Mouse (Mus musculus) spleen, postnatal 36 days (tissue): ENCODE results near the gene Depdc1b.
A peak's percentile ranks its signal among the peaks of the same experiment; 100 is the strongest.

Source experiments
- DNase-seq, 2 experiments: peaks; one replicate each; pipeline ENCODE4 v3.0.0; 2022; ENCODE audit warnings: low spot score in 2 of 2, mixed read lengths in 1 of 2

The Depdc1b gene

GRCm38 (mm10) chr13:108315702-108316486 is at the start of gene Depdc1b:
TSS of gene Depdc1b (plus strand) at chr13:108316332.
- DNase-seq = peak; percentile 90 to 93

- DNase-seq = no peak
Measured at GRCm38 (mm10) chr13:108267841-108268634, 48.1 kb upstream of the Depdc1b start.

GRCm38 (mm10) chr13:108271458-108272148 is 44.5 kb upstream of the Depdc1b start:
- no peak for DNase-seq

- DNase-seq = no peak
Measured at GRCm38 (mm10) chr13:108272332-108272731, 43.8 kb upstream of the Depdc1b start.

DNA sequence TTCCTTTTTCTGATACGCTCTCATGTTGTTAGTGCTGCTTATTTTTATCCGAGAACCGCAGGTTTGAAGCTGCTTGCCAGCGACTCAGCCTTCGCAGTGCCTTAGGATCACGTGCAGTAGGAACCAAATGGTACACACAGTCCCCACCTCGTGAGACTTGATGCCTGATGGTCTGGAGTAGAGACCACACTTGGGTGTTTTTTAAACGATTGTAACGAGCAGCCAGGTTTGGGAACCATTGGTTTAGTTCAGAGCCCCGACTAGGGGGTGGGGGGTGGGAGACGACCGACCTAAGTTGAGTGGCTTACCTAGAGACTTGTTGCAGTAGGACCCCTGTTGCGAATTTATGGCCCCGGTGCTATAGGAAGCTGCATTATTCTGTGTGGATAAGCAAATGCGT is 43.1 kb upstream of the Depdc1b start:
- DNase-seq = no peak

- DNase-seq = no peak
Measured at GRCm38 (mm10) chr13:108273456-108273855, 42.7 kb upstream of the Depdc1b start.

DNA sequence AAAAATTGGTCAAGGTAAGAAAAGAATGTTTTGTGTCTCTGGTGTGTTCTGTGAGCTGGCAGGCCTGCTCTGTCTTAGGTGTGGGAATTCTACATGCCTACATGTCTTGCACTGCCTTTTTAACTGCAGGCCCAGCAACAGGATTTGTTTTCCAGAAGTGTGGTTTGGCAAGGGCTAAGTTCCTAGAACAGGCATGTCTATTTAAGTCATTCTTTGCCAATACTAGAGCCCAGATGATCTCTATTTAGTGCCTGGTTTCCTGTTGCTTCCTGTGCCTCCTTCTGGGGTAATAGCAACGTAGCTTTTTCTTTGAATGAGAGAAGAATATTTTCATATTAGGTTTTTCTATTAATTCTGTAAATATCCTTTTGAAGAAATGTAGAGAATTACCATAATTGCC is 39.6 kb upstream of the Depdc1b start:
- no peak for DNase-seq

DNA sequence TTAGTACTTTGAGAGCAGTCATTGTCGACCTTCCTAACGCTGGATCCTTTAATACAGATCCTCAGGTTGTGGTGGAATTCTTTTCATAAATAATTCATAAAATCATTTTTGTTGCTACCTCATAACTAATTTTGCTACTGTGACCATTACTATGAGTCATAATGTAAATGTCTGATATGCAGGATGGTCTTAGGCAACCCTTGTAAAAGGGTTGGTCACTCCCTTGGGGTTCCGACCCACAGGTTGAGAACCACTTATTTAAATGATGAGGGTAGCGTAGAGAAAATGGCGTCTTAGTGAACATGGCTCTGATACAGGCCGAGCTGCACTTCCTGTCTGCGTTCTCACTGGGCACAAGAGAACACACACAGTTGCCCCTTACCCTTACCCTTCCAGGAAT is 38.8 kb upstream of the Depdc1b start:
- no peak for DNase-seq

DNA sequence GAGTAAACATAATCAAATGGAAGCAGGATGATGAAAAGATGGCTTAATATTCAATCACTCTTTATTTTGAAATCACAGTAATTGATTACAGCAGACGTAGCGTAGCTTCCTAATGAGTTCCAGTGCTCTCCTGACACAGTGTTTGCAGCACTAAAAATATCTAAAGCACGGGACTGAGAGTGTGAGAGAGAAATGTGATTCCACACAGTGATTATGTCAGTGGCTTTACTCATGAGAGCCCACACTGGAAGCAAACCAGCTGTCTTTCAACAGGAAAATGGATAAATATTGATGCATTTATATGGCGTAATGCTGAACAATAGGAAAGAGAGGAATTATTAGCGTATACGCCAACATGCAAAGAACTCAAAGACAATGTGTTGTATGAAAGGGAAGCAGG is 37.5 kb upstream of the Depdc1b start:
- DNase-seq = no peak

DNA sequence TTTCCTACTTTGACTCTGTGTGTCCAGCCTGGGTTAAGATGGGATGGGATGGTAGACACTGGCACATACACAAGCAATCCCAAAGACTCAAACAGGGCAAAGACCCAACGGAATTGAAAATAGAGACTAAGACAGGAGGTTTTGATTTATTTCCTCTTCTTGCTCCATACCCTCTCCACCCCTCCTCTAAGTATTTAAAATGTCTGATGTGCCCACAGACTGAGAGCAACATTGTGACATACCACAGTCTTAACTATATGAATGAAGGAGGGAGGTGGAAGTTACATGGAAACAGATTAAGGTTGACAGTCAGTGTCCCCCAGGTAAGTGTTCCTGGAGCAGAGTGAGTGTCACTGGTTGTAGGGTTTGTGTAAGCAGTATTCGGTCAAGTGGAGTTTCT is 31.8 kb upstream of the Depdc1b start:
- DNase-seq = no peak

DNA sequence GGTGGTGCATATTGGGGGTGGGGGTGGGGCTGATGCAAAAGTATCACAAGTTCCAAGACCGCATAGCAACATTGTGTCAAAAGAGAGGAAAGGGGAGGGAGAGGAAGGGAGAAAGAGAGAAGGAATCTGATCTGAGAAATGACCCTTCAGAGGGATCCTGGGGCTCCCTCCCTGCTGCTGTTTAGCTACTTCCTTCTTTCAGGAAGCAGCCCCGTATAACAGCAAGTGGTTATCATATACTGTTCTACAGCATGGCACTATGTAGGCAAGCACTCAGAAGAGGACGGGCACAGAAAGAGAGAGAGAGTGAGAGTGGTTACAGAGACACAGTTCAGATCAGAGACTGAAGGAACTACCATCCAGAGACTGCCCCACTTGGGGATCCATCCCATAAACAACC is 28.2 kb upstream of the Depdc1b start:
- no peak for DNase-seq

GRCm38 (mm10) chr13:108289436-108289835 is 26.7 kb upstream of the Depdc1b start:
- no peak for DNase-seq

GRCm38 (mm10) chr13:108290314-108290713 is 25.8 kb upstream of the Depdc1b start:
- DNase-seq = no peak

DNA sequence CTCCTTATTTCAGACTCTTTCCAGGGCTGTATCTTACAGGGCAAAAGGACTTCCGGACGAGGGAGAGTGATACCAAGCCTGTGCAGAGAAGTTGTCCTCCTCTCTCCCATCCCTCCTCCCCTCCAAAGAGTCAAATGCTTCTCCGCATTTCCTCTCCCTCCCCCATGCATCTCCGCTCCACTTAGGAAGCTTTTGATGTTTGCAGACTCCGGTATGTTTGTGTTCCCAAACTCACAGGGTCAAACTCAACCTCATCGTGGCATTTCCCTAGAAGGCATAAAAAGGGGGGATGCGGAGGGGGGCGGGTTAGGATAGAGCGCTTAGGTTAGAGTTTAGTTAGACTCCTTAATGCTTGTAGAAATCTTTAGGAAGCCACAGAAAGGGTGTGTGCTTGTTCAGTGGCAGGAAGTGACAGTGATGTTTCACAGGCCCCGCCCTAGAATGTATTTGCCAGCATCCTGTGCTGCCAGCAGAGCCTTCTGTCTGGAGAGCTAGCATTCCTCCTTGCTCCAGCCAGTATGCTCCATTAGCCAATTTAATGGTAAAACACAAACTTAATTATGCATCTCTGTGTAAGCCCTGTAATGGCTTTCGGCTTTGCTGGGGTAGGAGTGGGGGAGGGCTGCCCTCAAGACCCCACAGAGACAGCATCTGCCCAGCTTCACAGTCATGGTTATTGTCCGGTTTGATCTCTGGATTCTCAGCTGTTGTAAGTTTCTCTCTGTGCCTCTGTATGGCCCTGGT is 18.6 kb upstream of the Depdc1b start:
- DNase-seq = peak; percentile 58 to 65

DNA sequence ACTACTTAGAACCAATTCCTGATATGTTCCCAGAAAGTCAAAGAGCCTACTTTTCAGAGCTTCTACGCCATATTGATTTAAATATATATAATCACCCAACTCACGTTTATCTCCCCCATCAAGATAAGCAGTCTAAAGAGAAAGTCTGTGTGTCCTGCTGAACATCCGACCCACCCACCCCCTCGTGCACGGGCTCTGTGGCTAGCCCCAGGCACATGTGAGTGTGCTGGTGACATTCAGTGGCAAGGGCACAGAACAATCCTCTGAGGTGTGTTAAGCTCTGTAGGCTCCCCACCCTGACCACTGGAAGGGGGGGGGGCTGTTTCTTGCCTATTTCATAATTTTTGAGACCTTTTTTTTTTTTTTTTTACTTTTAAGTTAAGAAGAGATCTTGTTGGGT is 17.9 kb upstream of the Depdc1b start:
- DNase-seq = peak in 1 of 2 experiments; percentile 13

DNA sequence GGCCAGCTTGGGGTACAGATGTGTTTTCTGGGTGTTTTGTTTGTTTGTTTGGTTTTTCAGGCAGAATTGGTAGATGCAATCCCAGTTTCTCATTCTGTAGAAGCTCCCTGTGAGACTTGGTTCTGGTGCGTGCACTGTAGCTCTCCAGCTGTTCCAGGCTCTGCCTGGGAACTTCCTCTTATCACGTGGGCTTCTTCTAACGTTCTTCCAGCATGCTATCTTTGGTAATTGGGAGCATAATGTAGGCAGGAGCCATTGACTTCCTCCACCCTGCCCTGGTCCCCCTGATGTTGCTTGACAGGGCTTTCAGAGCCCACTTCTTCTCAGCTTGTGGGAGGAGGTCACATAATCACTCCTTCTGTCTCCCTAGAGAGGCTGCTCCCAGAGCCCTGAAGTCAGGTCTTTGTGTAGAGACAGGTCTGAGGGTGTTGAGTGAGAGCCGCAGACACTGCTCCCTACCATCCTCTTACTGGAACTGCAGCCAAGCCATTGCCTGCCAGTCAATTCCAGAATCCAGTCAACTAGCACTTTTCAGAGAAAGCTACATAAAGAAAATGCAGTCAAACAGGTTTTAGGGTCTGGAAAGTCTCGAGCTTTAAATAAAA is 15.7 kb upstream of the Depdc1b start:
- no peak for DNase-seq

DNA sequence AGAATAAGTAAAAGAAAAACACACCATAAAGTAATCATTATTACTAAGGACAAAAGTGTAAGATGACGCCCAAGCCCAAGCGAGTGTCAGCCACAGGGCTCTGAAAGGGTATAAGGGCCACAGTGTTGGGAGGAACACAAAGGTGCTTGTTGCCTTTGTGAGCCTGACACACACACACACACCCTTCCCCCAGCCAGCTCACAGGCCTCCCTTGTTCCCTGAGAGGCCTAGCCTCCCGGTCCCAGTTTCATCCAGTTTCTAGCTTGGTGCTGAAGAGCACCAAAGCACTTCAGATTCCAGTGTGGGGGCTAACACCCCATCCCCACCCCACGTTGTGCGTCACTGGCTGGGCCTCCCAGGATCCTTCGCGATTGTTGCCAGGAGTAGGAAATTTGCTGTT is 14.7 kb upstream of the Depdc1b start:
- no peak for DNase-seq

GRCm38 (mm10) chr13:108302957-108303675 is 13.0 kb upstream of the Depdc1b start:
- DNase-seq = no peak

DNA sequence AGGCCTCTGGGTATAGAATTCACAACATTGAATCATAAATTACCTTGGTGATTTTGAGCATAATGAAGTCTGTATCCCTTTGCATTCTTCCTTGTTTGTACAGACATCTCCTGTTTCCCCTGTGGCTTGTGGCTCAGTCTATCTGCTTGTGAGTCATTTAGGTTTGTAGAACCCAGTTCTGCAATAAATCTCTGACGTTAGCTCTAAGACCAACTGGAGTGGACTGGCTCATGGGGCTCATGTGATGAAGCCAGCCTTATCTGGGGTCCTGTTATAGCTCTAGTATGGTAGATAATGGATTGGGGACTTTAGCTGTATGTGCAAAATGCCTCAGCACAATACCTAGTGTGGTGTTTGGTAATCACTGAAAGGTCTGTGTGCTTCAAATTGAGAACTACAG is 12.3 kb upstream of the Depdc1b start:
- DNase-seq = no peak

DNA sequence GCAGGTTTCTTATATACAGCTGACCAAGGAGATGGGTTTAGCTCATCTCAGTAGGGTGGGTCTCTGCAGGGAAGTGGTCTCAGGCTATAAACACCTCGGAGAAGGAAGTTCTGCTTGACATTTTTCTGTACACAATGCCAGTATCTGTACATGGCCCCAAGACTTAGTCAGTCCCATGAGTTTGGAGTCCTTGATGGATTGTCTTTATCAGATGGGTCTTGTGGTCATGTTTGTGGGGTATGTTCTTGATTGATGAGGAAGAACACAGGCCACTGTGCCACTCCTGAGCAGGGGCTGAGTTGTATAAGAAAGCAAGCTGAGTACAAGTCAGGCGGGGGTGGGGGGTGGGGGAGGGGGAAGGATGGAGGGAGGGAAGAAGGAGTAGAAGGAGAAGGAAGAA is 11.5 kb upstream of the Depdc1b start:
- no peak for DNase-seq

GRCm38 (mm10) chr13:108316487-108316903 is 363 bp downstream of the Depdc1b start:
- DNase-seq = peak; percentile 18 to 40
